Mouse (Mus musculus) induced T-regulatory cell, adult 2 months (primary cell): ENCODE results near the gene Timp2.
"Not testable (repeated sequence)": the region's sequence is repeated elsewhere in the genome, so short reads cannot be mapped to it uniquely, and the experiment has no call there.

Experiments
- DNase-seq: peaks from one replicate; pipeline ENCODE4 v3.0.0-alpha.2; 2012; ENCODE audit warnings: low read depth

Gene Timp2

DNA sequence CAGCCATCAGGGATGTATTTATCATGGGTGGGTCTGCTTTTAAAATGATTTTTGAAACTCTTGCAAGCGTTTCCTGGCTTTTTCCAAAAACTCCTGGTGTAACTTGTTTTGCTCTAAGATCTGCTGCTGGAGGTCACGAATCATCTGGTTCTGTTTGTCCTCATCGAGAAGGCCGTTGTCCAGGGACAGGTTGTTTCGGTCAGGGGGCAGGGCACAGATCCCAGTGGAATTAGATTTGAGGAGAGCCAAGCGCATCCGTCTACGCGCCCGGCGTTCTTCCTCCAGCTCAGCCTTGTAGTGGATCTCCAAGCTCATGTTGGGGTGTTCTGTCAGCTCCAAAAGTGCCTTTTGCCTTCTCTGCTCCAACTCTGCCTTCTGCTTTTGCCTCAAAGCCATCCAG lies 23.2 kb downstream of the Timp2 start:
- no peak for DNase-seq

GRCm38 (mm10) chr11:118330777-118331176 lies 24.8 kb downstream of the Timp2 start:
- DNase-seq = no peak

DNA sequence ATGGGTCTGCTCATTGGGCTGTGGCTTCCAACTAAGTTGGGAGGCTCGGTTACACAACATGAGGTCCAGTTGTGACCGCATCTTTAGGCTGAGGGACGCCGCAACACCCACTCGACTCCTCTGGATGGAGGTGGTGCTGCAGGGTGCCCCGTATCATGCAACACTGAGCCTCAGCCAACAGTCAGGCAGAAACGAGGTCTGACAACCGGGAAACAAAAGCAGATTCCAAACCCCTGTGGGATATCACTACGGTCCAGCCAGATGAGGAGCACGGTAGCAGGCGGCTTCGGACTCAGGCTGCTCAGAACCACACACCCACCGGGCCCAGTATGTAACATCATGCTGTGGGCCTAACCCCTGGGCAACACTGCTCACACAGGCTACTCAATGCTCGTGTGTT lies 25.2 kb downstream of the Timp2 start:
- no peak for DNase-seq

- no peak for DNase-seq
Observed at GRCm38 (mm10) chr11:118328947-118329346, 26.6 kb downstream of the Timp2 start.

GRCm38 (mm10) chr11:118328511-118328910 lies 27.0 kb downstream of the Timp2 start:
- DNase-seq = no peak

DNA sequence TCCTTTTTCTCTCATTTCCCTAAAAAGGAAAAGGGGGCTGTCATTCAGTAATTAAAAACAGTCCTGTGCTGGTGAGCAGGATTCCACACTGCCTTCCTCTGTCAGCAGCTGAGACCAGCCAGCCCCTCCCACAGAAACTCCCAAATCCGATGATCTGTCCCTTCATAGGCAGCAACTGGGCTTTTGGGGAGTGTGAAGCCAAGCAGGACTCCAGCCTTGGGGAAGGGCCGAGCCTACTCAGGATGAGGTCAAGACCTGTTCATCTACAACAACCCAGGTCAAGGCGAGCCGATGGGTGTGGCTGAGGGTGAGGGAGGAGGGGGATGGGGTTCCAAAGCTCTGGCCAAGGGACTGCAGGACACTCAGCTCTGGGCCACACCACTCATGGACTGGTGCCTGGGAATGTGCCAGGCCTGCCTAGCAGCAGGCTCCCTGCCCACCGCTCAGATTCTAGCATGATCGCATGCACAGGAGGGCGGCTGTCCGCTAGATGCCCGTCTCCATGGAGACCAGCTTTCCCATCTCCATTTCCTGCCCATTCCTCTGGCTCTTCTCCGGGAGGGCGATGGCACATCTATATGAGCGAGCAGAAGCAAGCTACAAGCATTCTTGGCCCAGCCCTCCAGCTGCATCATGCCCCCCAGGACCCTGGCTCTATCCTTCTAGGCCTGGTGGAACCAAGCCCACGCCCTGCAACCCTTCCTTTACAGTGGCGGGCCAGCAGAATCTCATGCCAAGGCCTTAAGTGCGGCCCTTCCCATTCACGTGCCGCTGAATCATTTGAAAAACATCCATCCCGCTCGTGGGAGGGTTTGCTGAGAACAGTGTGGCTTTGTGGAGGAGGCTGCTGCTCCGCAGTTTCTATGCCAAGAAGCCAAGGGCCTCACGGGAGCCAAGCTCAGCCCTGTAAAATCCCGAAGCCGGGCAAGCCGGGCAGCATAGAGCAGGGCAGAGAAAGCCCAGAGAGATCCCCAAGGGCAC lies 28.3 kb downstream of the Timp2 start:
- no peak for DNase-seq

DNA sequence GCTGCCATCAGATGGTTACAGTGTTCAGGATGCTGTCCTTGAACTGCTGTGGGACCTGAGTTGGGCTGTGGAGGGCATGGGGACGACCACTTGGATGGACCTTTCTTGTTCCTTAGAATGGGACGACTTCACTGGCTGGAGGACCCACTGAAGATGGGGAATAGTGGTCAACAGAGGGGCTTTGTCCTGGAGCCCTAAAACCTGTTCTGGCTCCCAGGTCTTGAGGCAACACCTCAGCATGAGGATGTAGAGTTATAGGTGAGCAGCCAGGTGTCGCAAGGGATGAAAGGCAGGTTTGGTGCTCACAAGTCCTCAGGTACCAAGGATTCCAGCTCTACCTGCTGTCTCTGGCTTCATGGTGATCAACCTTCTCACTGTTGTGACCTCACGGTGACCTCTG lies 29.0 kb downstream of the Timp2 start:
- no peak for DNase-seq

DNA sequence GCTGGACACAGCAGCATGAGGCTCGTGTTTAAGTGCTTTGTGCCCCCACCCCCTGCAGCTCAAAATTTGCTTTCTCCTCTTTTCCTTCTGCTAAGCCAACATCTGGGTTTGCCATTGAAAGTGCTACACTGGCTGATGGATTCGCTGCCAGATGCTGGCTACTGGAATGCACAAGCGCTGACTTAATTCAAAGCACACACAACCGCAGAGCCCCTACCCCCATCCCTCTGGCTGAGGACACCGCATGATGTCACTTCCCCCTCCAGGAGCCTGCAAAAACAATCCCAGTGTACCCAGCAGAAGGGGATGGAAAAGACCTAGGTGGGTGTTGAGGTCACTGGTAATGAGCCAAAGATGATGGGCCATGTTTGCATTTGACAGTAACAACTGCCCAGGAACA lies 31.0 kb downstream of the Timp2 start:
- DNase-seq = no peak

GRCm38 (mm10) chr11:118323974-118324373 lies 31.6 kb downstream of the Timp2 start:
- no peak for DNase-seq

- no peak for DNase-seq
Observed at GRCm38 (mm10) chr11:118322647-118323046, 32.9 kb downstream of the Timp2 start.

DNA sequence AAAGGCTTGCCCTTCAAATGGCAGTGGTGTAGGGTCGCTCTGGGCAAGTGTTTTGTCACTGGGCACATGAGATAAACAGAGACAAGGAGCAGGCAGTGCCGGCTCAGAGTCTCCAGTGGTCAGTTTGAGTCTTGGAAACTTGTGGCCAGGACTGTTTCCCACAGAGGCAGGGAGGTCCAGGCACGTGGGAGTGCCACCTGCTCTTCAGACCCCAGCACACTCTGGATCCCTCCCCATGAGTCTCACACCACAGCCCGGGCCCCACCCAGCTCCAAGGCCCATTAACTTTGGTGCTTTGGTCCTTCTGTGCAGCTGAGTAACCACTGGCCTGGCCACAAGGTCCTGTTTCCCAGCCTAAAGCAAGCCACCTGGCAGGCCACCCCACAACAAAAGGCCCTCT lies 33.6 kb downstream of the Timp2 start:
- no peak for DNase-seq

DNA sequence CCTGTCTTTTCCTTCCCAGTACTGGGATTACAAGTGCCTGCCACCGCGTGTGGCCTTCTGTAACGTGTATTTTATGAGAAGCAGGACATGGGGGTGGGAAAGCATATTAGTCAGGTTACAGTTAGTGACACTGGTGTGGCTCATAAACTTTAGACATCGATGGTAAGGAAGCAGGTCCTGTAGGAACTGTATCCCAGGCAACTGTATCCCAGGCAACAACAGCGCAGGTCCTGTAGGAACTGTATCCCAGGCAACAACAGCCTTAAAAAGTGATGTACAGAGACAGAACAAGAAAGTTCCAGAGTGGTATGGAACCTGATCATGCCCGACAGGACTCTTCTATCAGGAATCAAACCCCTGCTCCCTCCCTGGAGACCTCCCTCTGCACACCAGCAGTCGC lies 34.0 kb downstream of the Timp2 start:
- DNase-seq = no peak

DNA sequence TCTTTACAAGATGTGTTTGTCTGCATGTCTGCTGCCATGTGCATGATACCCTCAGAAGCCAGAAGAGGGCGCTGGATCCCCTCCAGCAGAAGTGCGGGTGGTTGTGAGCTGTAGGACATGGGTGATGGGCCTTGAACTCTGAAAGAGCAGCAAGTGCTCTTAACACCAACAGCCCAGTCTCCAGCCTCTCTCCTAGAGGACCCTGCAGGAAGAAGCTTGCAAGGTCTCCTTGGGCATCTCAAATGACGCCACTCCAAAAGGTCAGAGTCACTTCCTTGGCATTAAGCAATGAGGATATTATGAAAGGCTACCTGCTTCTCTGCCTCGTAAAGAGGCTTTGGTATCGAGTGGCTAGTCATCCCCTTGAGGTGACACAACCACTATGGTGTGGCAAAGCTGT lies 36.9 kb downstream of the Timp2 start:
- DNase-seq = peak; percentile 82

DNA sequence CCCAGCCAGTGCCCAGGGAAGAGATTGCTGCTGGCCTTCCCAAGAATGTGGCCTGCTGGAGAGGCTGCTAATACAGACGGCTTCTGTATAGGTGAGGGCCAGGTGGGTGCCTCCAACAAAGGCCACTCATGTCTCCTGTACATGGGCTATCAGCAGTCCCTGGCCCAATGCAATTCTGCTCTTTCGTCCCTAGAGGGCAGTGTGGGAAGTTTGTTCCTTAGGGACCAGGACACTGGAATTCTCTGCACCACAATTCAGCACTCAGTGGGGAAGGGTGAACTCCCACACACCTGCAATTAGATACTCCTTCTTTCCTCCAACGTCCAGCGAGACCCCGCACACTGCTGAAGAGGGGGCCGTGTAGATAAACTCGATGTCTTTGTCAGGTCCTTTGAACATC lies 38.4 kb downstream of the Timp2 start:
- DNase-seq = peak; percentile 80

DNA sequence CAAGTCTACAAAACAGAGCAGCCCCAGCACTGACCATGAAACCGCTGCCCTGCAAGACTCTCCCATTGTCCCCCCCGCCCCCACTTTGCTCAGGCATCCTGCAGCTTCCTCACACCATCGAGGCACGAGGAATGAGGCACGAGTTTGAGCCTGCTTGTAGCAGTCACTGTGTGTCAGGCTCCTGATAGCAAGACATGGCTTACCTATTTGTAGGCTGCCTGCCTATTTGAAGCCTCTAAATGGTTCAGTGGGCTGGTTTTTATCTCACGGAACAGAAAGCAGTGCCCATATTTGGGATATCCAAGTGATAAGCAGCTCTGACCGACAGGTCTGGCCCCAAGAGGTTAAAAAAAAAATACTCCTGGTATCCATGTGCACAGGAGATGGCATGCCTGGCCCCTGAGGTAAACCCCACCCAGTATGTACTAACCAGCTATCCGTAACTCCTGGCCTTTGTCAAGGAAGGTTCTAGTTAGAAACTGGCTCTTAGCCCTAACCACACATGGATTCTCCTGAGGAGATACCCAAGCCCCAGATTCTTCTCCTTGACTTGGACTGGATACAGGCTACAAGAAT lies 39.2 kb downstream of the Timp2 start:
- no peak for DNase-seq

GRCm38 (mm10) chr11:118312132-118312723 lies 43.3 kb downstream of the Timp2 start:
- no peak for DNase-seq

GRCm38 (mm10) chr11:118307962-118308361 lies 47.6 kb downstream of the Timp2 start:
- DNase-seq = not testable (repeated sequence)

DNA sequence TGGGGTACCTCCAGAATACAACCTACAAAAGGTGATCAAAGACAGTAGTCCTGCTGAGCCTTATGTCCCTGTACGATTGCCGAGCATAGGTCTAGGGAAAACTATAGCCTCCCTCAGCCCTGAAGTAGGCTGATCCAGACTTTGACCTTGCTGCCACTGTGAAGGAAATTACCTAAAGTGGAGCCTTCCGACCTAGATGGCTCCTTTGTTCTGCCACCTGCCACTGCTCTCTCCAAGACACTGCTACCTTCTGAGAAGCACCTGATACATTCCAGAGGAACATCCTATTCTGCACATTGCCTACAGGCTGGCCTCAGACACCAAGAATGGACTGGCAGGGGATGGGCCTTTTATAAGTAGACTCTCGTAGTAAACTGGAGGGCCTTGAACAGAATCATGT lies 51.6 kb downstream of the Timp2 start:
- not testable (repeated sequence) for DNase-seq

GRCm38 (mm10) chr11:118298810-118299209 lies 56.7 kb downstream of the Timp2 start:
- DNase-seq = no peak

DNA sequence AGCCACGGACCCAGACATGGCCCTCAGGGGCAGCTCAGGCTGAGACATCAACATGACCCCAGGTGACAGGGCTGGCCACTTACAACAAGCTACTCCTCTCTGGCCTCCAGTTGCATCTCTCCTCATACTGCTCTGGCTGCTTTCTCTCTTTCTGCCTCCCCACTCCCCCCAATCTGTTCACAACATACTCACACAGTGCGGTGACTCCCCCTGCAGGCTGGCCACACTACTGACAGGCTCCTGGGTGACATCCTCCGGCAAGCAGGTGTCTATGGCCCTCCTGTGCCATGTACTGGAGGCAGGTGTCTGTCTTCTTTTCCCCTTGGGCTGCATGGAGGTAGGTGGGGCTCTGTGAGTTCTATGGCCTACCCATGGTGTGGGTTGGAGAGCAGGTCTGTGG lies 57.6 kb downstream of the Timp2 start:
- peak; percentile 43 for DNase-seq

DNA sequence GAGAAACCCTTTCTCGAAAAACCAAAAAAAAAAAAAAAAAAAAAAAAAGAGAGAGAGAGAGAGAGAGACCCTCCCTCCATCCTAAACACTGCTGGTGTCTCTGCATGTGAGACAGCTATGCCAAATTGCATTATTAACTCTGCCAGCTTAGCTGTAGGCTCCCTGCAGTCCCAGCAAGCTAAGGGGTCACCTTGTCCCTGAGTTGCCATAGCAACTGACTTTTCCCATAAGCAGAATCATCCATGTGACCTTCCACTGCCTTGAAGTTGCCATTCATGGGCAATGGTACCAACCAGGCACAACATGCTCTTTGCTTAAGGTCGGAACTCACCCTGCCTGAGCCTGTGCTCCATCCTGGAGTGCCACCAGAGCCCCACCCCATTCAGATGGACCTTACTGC lies 60.5 kb downstream of the Timp2 start:
- no peak for DNase-seq

- DNase-seq = no peak
Observed at GRCm38 (mm10) chr11:118292671-118293070, 62.9 kb downstream of the Timp2 start.
